Mouse (Mus musculus) bone marrow macrophage, adult 2 months (primary cell): ENCODE results near the gene Pcdh9.

ENCODE experiments used
- CTCF ChIP-seq: IDR thresholded peaks from 2 replicates; pipeline ENCODE4 v1.5.1; 2012; ENCODE audit warnings: low read depth, mild to moderate bottlenecking, low read length, moderate library complexity
- POLR2A ChIP-seq: IDR thresholded peaks from 2 replicates; pipeline ENCODE4 v1.6.1; 2012; ENCODE audit warnings: mild to moderate bottlenecking, low read depth, low read length, borderline replicate concordance

- TF ChIP-seq POLR2A (no peak), CTCF (no peak)
These were observed 127.6 kb downstream of the Pcdh9 start for GRCm38 (mm10) chr14:93762855-93763254.
